In the genomic region with DNA sequence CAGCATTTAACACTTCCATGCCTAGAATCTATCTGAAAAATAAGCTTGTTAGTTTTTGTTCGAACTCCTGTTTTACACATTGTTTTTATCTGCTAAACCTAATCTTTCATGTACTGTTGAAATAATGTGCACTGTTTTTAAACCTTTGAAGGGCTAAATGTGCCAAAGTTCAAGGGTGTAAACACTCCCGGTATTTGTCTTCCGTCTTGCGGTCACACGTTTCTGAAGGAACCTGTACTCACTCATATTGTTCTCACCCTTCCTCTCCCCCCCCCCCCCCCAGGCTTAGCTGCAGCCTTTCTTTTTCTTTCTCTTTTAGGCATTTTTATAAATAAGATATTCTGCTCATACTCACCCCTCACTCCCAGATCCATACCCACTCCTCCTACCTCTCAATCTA, we compare ENCODE assay signal across 29 mouse cellular contexts.
DNase-seq lines count a peak whose midpoint lies in the region; ATAC-seq and TF ChIP-seq lines count a peak whose summit lies in the region.
"Had no signal": no experiment of that assay in that cellular context is flagged by ENCODE, and none has a peak within 500 bp of the region (broad histone marks: within the 10 kb centered on the region; RNA-seq: fewer than 3 reads in every experiment).

No protein-coding gene starts in this region.

- no peaks in the 10 kb centered on the region for H3K79me2 ChIP-seq in liver, adult 2 months (ENCODE audit: control insufficient read depth, insufficient read depth, low read length)

- ATAC-seq in CD4-positive, CD25-positive, alpha-beta regulatory T cell, adult 4 months, result peak; percentile 86
- peak; percentile 51; the same call in 1 of the 2 replicates for ATAC-seq in intestine, postnatal 0 days
- ATAC-seq: forebrain, postnatal 0 days had no signal

- H3K27ac ChIP-seq in liver, adult 2 months (replicated peaks; ENCODE audit: insufficient read depth, low read depth, low read length), result no peak overlapping the region
- no peak overlapping the region for H3K27ac ChIP-seq in intestine, postnatal 0 days (ENCODE audit: low read depth, low read length)
- H3K27ac ChIP-seq: embryonic facial prominence, embryonic 15.5 days; forebrain, embryonic 12.5 days; heart, embryonic 10.5 days; heart, embryonic 15.5 days; liver, embryonic 14.5 days; neural tube, embryonic 15.5 days had no signal

- no peaks in the 10 kb centered on the region for H3K36me3 ChIP-seq in liver, adult 2 months (ENCODE audit: control insufficient read depth, insufficient read depth, low read length)
- no peaks in the 10 kb centered on the region for H3K36me3 ChIP-seq in intestine, postnatal 0 days (ENCODE audit: control insufficient read depth, insufficient read depth)
- H3K36me3 ChIP-seq: embryonic facial prominence, embryonic 10.5 days; embryonic facial prominence, embryonic 15.5 days; forebrain, embryonic 12.5 days; G1E; heart, embryonic 10.5 days; heart, embryonic 15.5 days; hindbrain, embryonic 12.5 days; neural tube, embryonic 15.5 days had no signal

- no peak for TF ChIP-seq POLR2A in liver, adult 2 months (IDR thresholded peaks at IDR 0.05; ENCODE audit: extremely low read depth, insufficient read depth, low read length)

- H3K9ac ChIP-seq in liver, adult 2 months (ENCODE audit: low read depth, low read length), result no peak overlapping the region
- H3K9ac ChIP-seq in intestine, postnatal 0 days (ENCODE audit: low read depth, low read length), result no peak overlapping the region
- H3K9ac ChIP-seq: embryonic facial prominence, embryonic 15.5 days; forebrain, embryonic 12.5 days; forebrain, postnatal 0 days; heart, embryonic 15.5 days; hindbrain, embryonic 12.5 days; liver, embryonic 14.5 days; lung, embryonic 14.5 days; neural tube, embryonic 15.5 days had no signal

- no peak overlapping the region for H3K4me3 ChIP-seq in liver, adult 2 months (ENCODE audit: insufficient read depth, low read depth, low read length)
- no peak overlapping the region for H3K4me3 ChIP-seq in intestine, postnatal 0 days (ENCODE audit: low read depth, low read length)
- H3K4me3 ChIP-seq: embryonic facial prominence, embryonic 10.5 days; embryonic facial prominence, embryonic 15.5 days; forebrain, embryonic 12.5 days; heart, embryonic 10.5 days; heart, embryonic 15.5 days; hindbrain, embryonic 12.5 days; neural tube, embryonic 15.5 days had no signal

- no peak overlapping the region for H3K4me2 ChIP-seq in intestine, postnatal 0 days (replicated peaks; ENCODE audit: low read depth)
- H3K4me2 ChIP-seq: embryonic facial prominence, embryonic 15.5 days; forebrain, embryonic 12.5 days; heart, embryonic 15.5 days; hindbrain, embryonic 12.5 days; lung, embryonic 14.5 days; neural tube, embryonic 15.5 days had no signal

- no peaks in the 10 kb centered on the region for H3K9me3 ChIP-seq in intestine, postnatal 0 days (ENCODE audit: control insufficient read depth)
- H3K9me3 ChIP-seq: embryonic facial prominence, embryonic 10.5 days; embryonic facial prominence, embryonic 15.5 days; forebrain, embryonic 12.5 days; G1E; heart, embryonic 10.5 days; heart, embryonic 15.5 days; hindbrain, embryonic 12.5 days; neural tube, embryonic 15.5 days had no signal

- no peaks in the 10 kb centered on the region for H3K27me3 ChIP-seq in liver, adult 2 months (ENCODE audit: control insufficient read depth, insufficient read depth, low read length)
- no peaks in the 10 kb centered on the region for H3K27me3 ChIP-seq in intestine, postnatal 0 days (replicated peaks; ENCODE audit: control insufficient read depth, insufficient read depth, low read length)
- H3K27me3 ChIP-seq: embryonic facial prominence, embryonic 15.5 days; forebrain, embryonic 12.5 days; heart, embryonic 15.5 days; hindbrain, embryonic 12.5 days; neural tube, embryonic 15.5 days had no signal

- WGBS in liver, adult 2 months, result 32% methylated on average over 5 of the region's 5 CpGs
- WGBS in intestine, postnatal 0 days, result 35% methylated on average over 5 of the region's 5 CpGs

- no peak for TF ChIP-seq CTCF in liver, adult 2 months (IDR thresholded peaks at IDR 0.05; ENCODE audit: low read depth, low read length)
- no peak for TF ChIP-seq CTCF in intestine, postnatal 0 days (IDR thresholded peaks at IDR 0.05; ENCODE audit: low read depth)

- peaks cover 9% of the 10 kb centered on the region for H3K4me1 ChIP-seq in liver, adult 2 months (ENCODE audit: control insufficient read depth, insufficient read depth, low read length)
- H3K4me1 ChIP-seq in intestine, postnatal 0 days (replicated peaks; ENCODE audit: control insufficient read depth, insufficient read depth, low read length), result peaks cover 11% of the 10 kb centered on the region; the same call in 1 of the 2 replicates
- H3K4me1 ChIP-seq: embryonic facial prominence, embryonic 15.5 days had no signal

- peak; percentile 26 for DNase-seq in liver, adult 2 months (ENCODE audit: extremely low read depth, low read depth, low spot score)
- no peak for DNase-seq in liver
- DNase-seq in CD4-positive helper T cell, adult 2 months (ENCODE audit: low read depth, low spot score), result peak; percentile 78
- DNase-seq in kidney, postnatal 4 days, result no peak
- no peak for DNase-seq in layer of hippocampus, adult 9-11 months
- DNase-seq: adrenal gland, postnatal 36 days; cerebellum, adult 2 months; cerebellum, postnatal 14 days; forebrain, postnatal 0 days; heart, postnatal 36 days; kidney, adult 9 months; kidney, postnatal 14 days; left cerebral cortex, postnatal 4 days; lung, embryonic 14.5 days; midbrain, embryonic 14.5 days; retina, postnatal 1 day; right cerebral cortex, postnatal 14 days; thymus, postnatal 36 days had no signal

Comparison
In these comparisons a context has a peak if more than half of its experiments do, and no peak if none do; other contexts are left out.
1. DNase-seq: peak in liver, adult 2 months (single experiment) and CD4-positive helper T cell, adult 2 months (single experiment); none in liver (single experiment), kidney, postnatal 4 days (0 of 2) and layer of hippocampus, adult 9-11 months (single experiment).